Mouse (Mus musculus) brown adipose tissue, adult 24 weeks (tissue): Measurements from ENCODE around the gene Olfr561. TPM values are rescaled to one million over a fixed set of nuclear protein-coding genes. Genes with fewer than 3 reads are reported as not detected.

ENCODE experiments used
- H3K27ac ChIP-seq: fragments of 200-500 bp; replicated peaks from 2 replicates; pipeline ENCODE4 v1.5.1; 2012; ENCODE audit warnings: low read depth, mild to moderate bottlenecking, low read length
- H3K4me1 ChIP-seq: fragments of 200-500 bp; 2 replicates; pipeline ENCODE4 v1.6.1; 2012; ENCODE audit warnings: low read length, mixed read lengths; ENCODE audit not compliant: control insufficient read depth, insufficient read depth, insufficient read length
- H3K4me3 ChIP-seq: fragments of 200-500 bp; 2 replicates; pipeline ENCODE4 v1.5.1; 2012; ENCODE audit warnings: low read depth, mild to moderate bottlenecking, low read length, moderate library complexity; ENCODE audit not compliant: insufficient read depth
- polyA plus RNA-seq: library from polyadenylated mRNA; stranded (reverse); fragments of >200 nt; gene quantifications from 2 replicates; pipeline ENCODE4 v1.2.4, GENCODE M21; 2012; ENCODE audit not compliant: missing spikeins, insufficient read depth, insufficient read length

Olfr561 gene
- not detected in 2 replicates for polyA plus RNA-seq

GRCm38 (mm10) chr7:102770921-102771320 lies at the start of gene Olfr561:
Olfr561 (plus strand) TSS chr7:102771221.
- no peaks in the 10 kb centered on the region for H3K4me1 ChIP-seq
- no peak within 1 kb of the TSS for H3K27ac ChIP-seq
- H3K4me3 ChIP-seq, result no peak within 1 kb of the TSS

GRCm38 (mm10) chr7:102727391-102727790 lies 43.6 kb upstream of the Olfr561 start, which contains the start of gene Olfr559:
Olfr559 (minus strand) TSS chr7:102727491.
- Histone ChIP-seq H3K27ac (no peak within 1 kb of the TSS), H3K4me1 (no peaks in the 10 kb centered on the region), H3K4me3 (no peak within 1 kb of the TSS)

GRCm38 (mm10) chr7:102733793-102734192 lies 37.2 kb upstream of the Olfr561 start:
- H3K4me1 ChIP-seq, result no peaks in the 10 kb centered on the region
- no peak overlapping the region for H3K4me3 ChIP-seq
- no peak overlapping the region for H3K27ac ChIP-seq

- Histone ChIP-seq H3K4me3 (no peak overlapping the region), H3K4me1 (no peaks in the 10 kb centered on the region), H3K27ac (no peak overlapping the region)
These were observed 33.3 kb upstream of the Olfr561 start for GRCm38 (mm10) chr7:102737705-102738104.

- Histone ChIP-seq H3K27ac (no peak overlapping the region), H3K4me1 (no peaks in the 10 kb centered on the region), H3K4me3 (no peak overlapping the region)
These were observed 18.9 kb upstream of the Olfr561 start for GRCm38 (mm10) chr7:102752086-102752485.

GRCm38 (mm10) chr7:102759266-102759665 lies 11.8 kb upstream of the Olfr561 start, which contains the start of the genes Olfr560 and Olfr78:
Olfr560 (minus strand) TSS chr7:102759366.
Olfr78 (minus strand) TSS chr7:102759471.
- Histone ChIP-seq H3K4me3 (no peak within 1 kb of the TSS), H3K27ac (no peak within 1 kb of the TSS), H3K4me1 (no peaks in the 10 kb centered on the region)

- H3K27ac ChIP-seq, result no peak within 1 kb of the TSS
- H3K4me3 ChIP-seq, result no peak within 1 kb of the TSS
- no peaks in the 10 kb centered on the region for H3K4me1 ChIP-seq
These were observed 32.2 kb downstream of the Olfr561 start, which contains the start of gene Olfr564 for GRCm38 (mm10) chr7:102803180-102803579. Olfr564 (plus strand) TSS chr7:102803480.

Other genes starting within 250 kb of the Olfr561 start
- not detected in 2 replicates for gene Olfr547, start 236.5 kb upstream of the Olfr561 start, polyA plus RNA-seq
- not detected in 2 replicates for gene Olfr548-ps1, start 230.3 kb upstream of the Olfr561 start, polyA plus RNA-seq
- gene Olfr549, start 221.4 kb upstream of the Olfr561 start, polyA plus RNA-seq, result not detected in 2 replicates
- 3.1 and 4.2 TPM in 2 replicates for gene Trim21, start 205.7 kb upstream of the Olfr561 start, polyA plus RNA-seq
- gene Olfr550, start 199.8 kb upstream of the Olfr561 start, polyA plus RNA-seq, result not detected in 2 replicates
- not detected in 2 replicates for gene Olfr551, start 179.3 kb upstream of the Olfr561 start, polyA plus RNA-seq
- not detected in 2 replicates for gene Olfr552, start 173.5 kb upstream of the Olfr561 start, polyA plus RNA-seq
- gene Olfr553, start 153.0 kb upstream of the Olfr561 start, polyA plus RNA-seq, result not detected in 2 replicates
- gene Olfr554, start 132.8 kb upstream of the Olfr561 start, polyA plus RNA-seq, result not detected in 2 replicates
- gene Olfr555, start 112.4 kb upstream of the Olfr561 start, polyA plus RNA-seq, result not detected in 2 replicates
- gene Olfr556, start 106.3 kb upstream of the Olfr561 start, polyA plus RNA-seq, result not detected in 2 replicates
- 6.3 and 7.5 TPM in 2 replicates for gene Trim68, start 83.9 kb upstream of the Olfr561 start, polyA plus RNA-seq
- gene Olfr557, start 75.3 kb upstream of the Olfr561 start, polyA plus RNA-seq, result not detected in 2 replicates
- gene Olfr558, start 69.0 kb upstream of the Olfr561 start, polyA plus RNA-seq, result 1.3 and 2.3 TPM in 2 replicates
- not detected in 2 replicates for gene Olfr33, start 52.2 kb upstream of the Olfr561 start, polyA plus RNA-seq
- not detected in 2 replicates for gene Olfr559, start 43.7 kb upstream of the Olfr561 start, polyA plus RNA-seq
- not detected in 2 replicates for gene Olfr560, start 11.9 kb upstream of the Olfr561 start, polyA plus RNA-seq
- 1.3 TPM in 1 of 2 replicates, not detected in the other for gene Olfr78, start 11.8 kb upstream of the Olfr561 start, polyA plus RNA-seq
- gene Olfr564, start 32.3 kb downstream of the Olfr561 start, polyA plus RNA-seq, result not detected in 2 replicates
- not detected in 2 replicates for gene Olfr566, start 87.5 kb downstream of the Olfr561 start, polyA plus RNA-seq
- not detected in 2 replicates for gene Olfr568, start 105.9 kb downstream of the Olfr561 start, polyA plus RNA-seq
- gene Olfr569, start 119.7 kb downstream of the Olfr561 start, polyA plus RNA-seq, result not detected in 2 replicates
- gene Olfr570, start 123.4 kb downstream of the Olfr561 start, polyA plus RNA-seq, result not detected in 2 replicates
- 0.28 TPM in 1 of 2 replicates, not detected in the other for gene Olfr571, start 146.3 kb downstream of the Olfr561 start, polyA plus RNA-seq
- not detected in 2 replicates for gene Olfr572, start 153.2 kb downstream of the Olfr561 start, polyA plus RNA-seq
- not detected in 2 replicates for gene Olfr573-ps1, start 171.4 kb downstream of the Olfr561 start, polyA plus RNA-seq
- not detected in 2 replicates for gene Olfr574, start 177.2 kb downstream of the Olfr561 start, polyA plus RNA-seq
- not detected in 2 replicates for gene Olfr575, start 187.6 kb downstream of the Olfr561 start, polyA plus RNA-seq
- not detected in 2 replicates for gene Olfr576, start 191.4 kb downstream of the Olfr561 start, polyA plus RNA-seq
- gene Olfr577, start 204.7 kb downstream of the Olfr561 start, polyA plus RNA-seq, result not detected in 2 replicates
- gene Olfr578, start 218.1 kb downstream of the Olfr561 start, polyA plus RNA-seq, result not detected in 2 replicates